Mouse (Mus musculus) liver, postnatal 0 days (tissue): ENCODE results near the gene Usp18. TPM values are rescaled to one million over a fixed set of nuclear protein-coding genes. Genes with fewer than 3 reads are reported as not detected.

Experiments
- ATAC-seq: fragments of 200-750 bp; cut with Nextera tagmentation; 2 replicates; pipeline ENCODE4 v1.8.0; 2017; ENCODE audit warnings: mild to moderate bottlenecking, moderate library complexity
- DNase-seq: peaks from one replicate; pipeline ENCODE4 v3.0.0-alpha.2; 2016
- H3K27ac ChIP-seq: fragments of 300-500 bp; sonication (generic); 2 replicates; pipeline ENCODE4 v1.5.1; 2014; ENCODE audit warnings: antibody characterized with exemption, moderate library complexity, mild to moderate bottlenecking, low read depth
- H3K27me3 ChIP-seq: fragments of 300-500 bp; sonication (generic); 2 replicates; pipeline ENCODE4 v1.6.1; 2014; ENCODE audit warnings: low read length, control low read depth, mixed read lengths; ENCODE audit not compliant: insufficient read depth
- H3K36me3 ChIP-seq: fragments of 300-500 bp; sonication (generic); replicated peaks from 2 replicates; pipeline ENCODE4 v1.6.1; 2014; ENCODE audit warnings: mild to moderate bottlenecking, control low read depth, low read length, moderate library complexity, mixed read lengths; ENCODE audit not compliant: insufficient read depth
- H3K4me1 ChIP-seq: fragments of 300-500 bp; sonication (generic); 2 replicates; pipeline ENCODE4 v1.6.1; 2014; ENCODE audit warnings: antibody characterized with exemption, mild to moderate bottlenecking, control low read depth; ENCODE audit not compliant: insufficient read depth
- H3K4me2 ChIP-seq: fragments of 300-500 bp; sonication (generic); 2 replicates; pipeline ENCODE4 v1.6.1; 2014; ENCODE audit warnings: low read depth, mild to moderate bottlenecking, low read length, moderate library complexity, mixed read lengths
- H3K4me3 ChIP-seq: fragments of 300-500 bp; sonication (generic); 2 replicates; pipeline ENCODE4 v1.5.1; 2014; ENCODE audit warnings: low read depth, low read length
- H3K9ac ChIP-seq: fragments of 300-500 bp; sonication (generic); replicated peaks from 2 replicates; pipeline ENCODE4 v1.6.1; 2014; ENCODE audit warnings: mild to moderate bottlenecking, moderate library complexity
- H3K9me3 ChIP-seq: fragments of 300-500 bp; sonication (generic); 2 replicates; pipeline ENCODE4 v1.6.1; 2016; ENCODE audit warnings: mild to moderate bottlenecking, control low read depth, low read length, mixed read lengths
- CTCF ChIP-seq: sonication (generic); IDR thresholded peaks from 2 replicates; pipeline ENCODE4 v1.5.1; 2016; ENCODE audit warnings: antibody characterized with exemption, low read depth
- EP300 ChIP-seq: IDR thresholded peaks from 2 replicates; pipeline ENCODE4 v1.6.1; 2016; ENCODE audit warnings: antibody characterized with exemption, low read depth, mild to moderate bottlenecking
- WGBS: fragments of 180-500 bp; shearing (Covaris S2); extraction: QIAGEN DNeasy Blood & Tissue Kit; methylation state at CpG from one replicate; pipeline ENCODE4 v1.1.7; 2014; ENCODE audit not compliant: insufficient replicate concordance; 5-methylcytosine and 5-hydroxymethylcytosine counted together
- polyA plus RNA-seq: library from polyadenylated mRNA; unstranded; fragments of >200 nt; fragmentation: Nextera tagmentation; extraction: Ambion mirVana; gene quantifications from 2 replicates; pipeline ENCODE4 v1.2.1, GENCODE M21; 2015

Gene Usp18
- polyA plus RNA-seq, 1 experiment from 2014 or later: 24.1 TPM

- H3K9ac ChIP-seq: no peak overlapping the region
- no peak overlapping the region for H3K4me3 ChIP-seq
- no peak overlapping the region for H3K4me2 ChIP-seq
- no peak for DNase-seq
- H3K27me3 ChIP-seq: no peaks in the 10 kb centered on the region
- TF ChIP-seq EP300 (no peak), CTCF (no peak)
- H3K4me1 ChIP-seq: peaks cover 35% of the 10 kb centered on the region
- H3K27ac ChIP-seq: no peak overlapping the region
- WGBS: 61% methylated on average over 8 of the region's 8 CpGs
- ATAC-seq: no peak
- no peaks in the 10 kb centered on the region for H3K36me3 ChIP-seq
- no peaks in the 10 kb centered on the region for H3K9me3 ChIP-seq
Observed at GRCm38 (mm10) chr6:121228421-121228820, 17.3 kb upstream of the Usp18 start.

GRCm38 (mm10) chr6:121232652-121233051 lies 13.1 kb upstream of the Usp18 start:
- DNase-seq: no peak
- H3K9ac ChIP-seq: no peak overlapping the region
- H3K36me3 ChIP-seq: no peaks in the 10 kb centered on the region
- TF ChIP-seq CTCF (no peak), EP300 (no peak)
- ATAC-seq: no peak
- no peak overlapping the region for H3K4me2 ChIP-seq
- H3K9me3 ChIP-seq: no peaks in the 10 kb centered on the region
- H3K4me1 ChIP-seq: peaks cover 6% of the 10 kb centered on the region; the same call in 1 of the 2 replicates
- WGBS: 53% methylated on average over 1 of the region's 1 CpGs
- H3K27me3 ChIP-seq: no peaks in the 10 kb centered on the region
- no peak overlapping the region for H3K4me3 ChIP-seq
- no peak overlapping the region for H3K27ac ChIP-seq

- Histone ChIP-seq H3K9ac (no peak overlapping the region), H3K27me3 (no peaks in the 10 kb centered on the region), H3K4me3 (no peak overlapping the region), H3K4me2 (no peak overlapping the region), H3K4me1 (peaks cover 6% of the 10 kb centered on the region; the same call in 1 of the 2 replicates), H3K36me3 (no peaks in the 10 kb centered on the region), H3K9me3 (no peaks in the 10 kb centered on the region), H3K27ac (no peak overlapping the region)
- 84% methylated on average over 2 of the region's 2 CpGs for WGBS
- ATAC-seq (no peak), DNase-seq (no peak)
- TF ChIP-seq CTCF: no peak
Observed at GRCm38 (mm10) chr6:121236386-121236785, 9.3 kb upstream of the Usp18 start.

GRCm38 (mm10) chr6:121238209-121238608 lies 7.5 kb upstream of the Usp18 start:
- TF ChIP-seq EP300 (no peak), CTCF (no peak)
- no peaks in the 10 kb centered on the region for H3K9me3 ChIP-seq
- no peaks in the 10 kb centered on the region for H3K36me3 ChIP-seq
- no peak overlapping the region for H3K4me3 ChIP-seq
- H3K9ac ChIP-seq: no peak overlapping the region
- H3K27ac ChIP-seq: no peak overlapping the region
- H3K4me1 ChIP-seq: peaks cover 16% of the 10 kb centered on the region
- WGBS: 86% methylated on average over 4 of the region's 4 CpGs
- ATAC-seq (no peak), DNase-seq (no peak)
- H3K4me2 ChIP-seq: no peak overlapping the region
- no peaks in the 10 kb centered on the region for H3K27me3 ChIP-seq

GRCm38 (mm10) chr6:121241780-121242179 lies 3.9 kb upstream of the Usp18 start:
- Histone ChIP-seq H3K4me2 (peak overlapping the region; percentile 38; the same call in 1 of the 2 replicates), H3K36me3 (no peaks in the 10 kb centered on the region), H3K27me3 (no peaks in the 10 kb centered on the region), H3K9me3 (no peaks in the 10 kb centered on the region), H3K4me1 (peaks cover 25% of the 10 kb centered on the region), H3K9ac (no peak overlapping the region), H3K27ac (no peak overlapping the region), H3K4me3 (no peak overlapping the region)
- TF ChIP-seq EP300 (no peak), CTCF (no peak)
- DNase-seq: no peak
- ATAC-seq: no peak
- WGBS: 62% methylated on average over 2 of the region's 2 CpGs

GRCm38 (mm10) chr6:121243161-121243560 lies 2.5 kb upstream of the Usp18 start:
- 0 out of 2 replicates have a peak overlapping the region, but pooled peaks have one; percentile 1 for H3K4me2 ChIP-seq
- H3K4me1 ChIP-seq: peaks cover 34% of the 10 kb centered on the region
- WGBS: 43% methylated on average over 10 of the region's 10 CpGs

GRCm38 (mm10) chr6:121246037-121246361 lies 293 bp downstream of the Usp18 start:
- peak; percentile 9 for ATAC-seq
- peak overlapping the region; percentile 69 for H3K4me2 ChIP-seq

More at GRCm38 (mm10) chr6:121243161-121243560, 2.5 kb upstream of the Usp18 start:
- Histone ChIP-seq H3K9ac (no peak overlapping the region), H3K27me3 (no peaks in the 10 kb centered on the region), H3K9me3 (no peaks in the 10 kb centered on the region), H3K36me3 (no peaks in the 10 kb centered on the region), H3K27ac (0 out of 2 replicates have a peak overlapping the region, but pooled peaks have one; percentile 14), H3K4me3 (no peak overlapping the region)
- no peak for ATAC-seq
- TF ChIP-seq EP300 (no peak), CTCF (no peak)
- no peak for DNase-seq

More at GRCm38 (mm10) chr6:121246037-121246361, 293 bp downstream of the Usp18 start:
- Histone ChIP-seq H3K9me3 (no peaks in the 10 kb centered on the region), H3K27me3 (no peaks in the 10 kb centered on the region), H3K27ac (peak overlapping the region; percentile 90), H3K36me3 (no peaks in the 10 kb centered on the region), H3K4me1 (peaks cover 43% of the 10 kb centered on the region), H3K4me3 (peak overlapping the region; percentile 68), H3K9ac (peak overlapping the region; percentile 79)
- no peak for DNase-seq
- TF ChIP-seq EP300 (no peak), CTCF (no peak)
- 9% methylated on average over 4 of the region's 4 CpGs for WGBS
